Mouse (Mus musculus) intestine, embryonic 14.5 days (tissue): ENCODE results near the gene Fgfr2. TPM values are rescaled to one million over a fixed set of nuclear protein-coding genes. Genes with fewer than 3 reads are reported as not detected.

Source experiments
- ATAC-seq: fragments of 200-750 bp; cut with Nextera tagmentation; replicated peaks from 2 replicates; pipeline ENCODE4 v1.8.0; 2017; ENCODE audit warnings: low read depth, moderate number of reproducible peaks, moderate TSS enrichment, moderate library complexity; ENCODE audit not compliant: low FRiP score, low TSS enrichment
- DNase-seq: peaks from one replicate; pipeline ENCODE4 v3.0.0-alpha.2; 2018; ENCODE audit warnings: low spot score
- H3K27ac ChIP-seq: fragments of 300-500 bp; sonication (generic); 2 replicates; pipeline ENCODE4 v1.5.1; 2014; ENCODE audit warnings: low read depth, mild to moderate bottlenecking, control low read depth
- H3K27me3 ChIP-seq: fragments of 300-500 bp; sonication (generic); replicated peaks from 2 replicates; pipeline ENCODE4 v1.6.1; 2014; ENCODE audit warnings: low read length, control low read depth; ENCODE audit not compliant: control insufficient read depth, insufficient read depth
- H3K36me3 ChIP-seq: fragments of 300-500 bp; sonication (generic); 2 replicates; pipeline ENCODE4 v1.6.1; 2014; ENCODE audit warnings: low read length, control low read depth; ENCODE audit not compliant: control insufficient read depth, insufficient read depth
- H3K4me1 ChIP-seq: fragments of 300-500 bp; sonication (generic); replicated peaks from 2 replicates; pipeline ENCODE4 v1.6.1; 2014; ENCODE audit warnings: low read length, control low read depth, mixed read lengths; ENCODE audit not compliant: control insufficient read depth, insufficient read depth
- H3K4me2 ChIP-seq: fragments of 300-500 bp; sonication (generic); 2 replicates; pipeline ENCODE4 v1.6.1; 2014; ENCODE audit warnings: low read length
- H3K4me3 ChIP-seq: fragments of 300-500 bp; sonication (generic); 2 replicates; pipeline ENCODE4 v1.5.1; 2014; ENCODE audit warnings: low read depth, low read length, control low read depth, mixed read lengths
- H3K9ac ChIP-seq: fragments of 300-500 bp; sonication (generic); 2 replicates; pipeline ENCODE4 v1.6.1; 2014; ENCODE audit warnings: mild to moderate bottlenecking, low read length
- H3K9me3 ChIP-seq: fragments of 300-500 bp; sonication (generic); 2 replicates; pipeline ENCODE4 v1.6.1; 2016; ENCODE audit warnings: low read length, control low read depth; ENCODE audit not compliant: control insufficient read depth
- WGBS: fragments of 180-500 bp; shearing (Covaris S2); extraction: QIAGEN DNeasy Blood & Tissue Kit; methylation state at CpG from one replicate; pipeline ENCODE4 v1.1.7; 2014; 5-methylcytosine and 5-hydroxymethylcytosine counted together
- polyA plus RNA-seq: library from polyadenylated mRNA; unstranded; fragments of >200 nt; fragmentation: Nextera tagmentation; extraction: Ambion mirVana; gene quantifications from 2 replicates; pipeline ENCODE4 v1.2.1, GENCODE M21; 2014

The Fgfr2 gene
- polyA plus RNA-seq, 1 experiment from 2014 or later: 105 TPM

- ATAC-seq (no peak), DNase-seq (no peak)
- Histone ChIP-seq H3K4me1 (no peaks in the 10 kb centered on the region), H3K4me2 (no peak overlapping the region), H3K4me3 (no peak overlapping the region), H3K9ac (no peak overlapping the region), H3K27me3 (no peaks in the 10 kb centered on the region; the same call in 1 of the 2 replicates), H3K36me3 (no peaks in the 10 kb centered on the region), H3K9me3 (no peaks in the 10 kb centered on the region), H3K27ac (no peak overlapping the region)
- 77% methylated on average over 10 of the region's 10 CpGs for WGBS
Measured at GRCm38 (mm10) chr7:132624161-132624560, 499.0 kb downstream of the Fgfr2 start.

- no peak for ATAC-seq
- Histone ChIP-seq H3K36me3 (no peaks in the 10 kb centered on the region), H3K27ac (no peak overlapping the region), H3K4me3 (no peak overlapping the region), H3K4me2 (no peak overlapping the region), H3K9ac (no peak overlapping the region), H3K27me3 (no peaks in the 10 kb centered on the region), H3K4me1 (no peaks in the 10 kb centered on the region), H3K9me3 (no peaks in the 10 kb centered on the region)
- 87% methylated on average over 15 of the region's 15 CpGs for WGBS
- DNase-seq: no peak
Measured at GRCm38 (mm10) chr7:132619975-132620918, 502.9 kb downstream of the Fgfr2 start.

- DNase-seq: no peak
- Histone ChIP-seq H3K4me2 (no peak overlapping the region), H3K36me3 (no peaks in the 10 kb centered on the region), H3K27ac (no peak overlapping the region), H3K27me3 (no peaks in the 10 kb centered on the region), H3K9ac (no peak overlapping the region), H3K9me3 (no peaks in the 10 kb centered on the region), H3K4me3 (no peak overlapping the region), H3K4me1 (no peaks in the 10 kb centered on the region)
- no peak for ATAC-seq
- 90% methylated on average over 8 of the region's 8 CpGs for WGBS
Measured at GRCm38 (mm10) chr7:132619549-132619948, 503.6 kb downstream of the Fgfr2 start.

- no peak overlapping the region for H3K4me3 ChIP-seq
- H3K9ac ChIP-seq: no peak overlapping the region
- no peaks in the 10 kb centered on the region for H3K36me3 ChIP-seq
- no peaks in the 10 kb centered on the region for H3K9me3 ChIP-seq
- DNase-seq (no peak), ATAC-seq (no peak)
- H3K27me3 ChIP-seq: no peaks in the 10 kb centered on the region
- no peaks in the 10 kb centered on the region for H3K4me1 ChIP-seq
- H3K4me2 ChIP-seq: no peak overlapping the region
- 87% methylated on average over 5 of the region's 5 CpGs for WGBS
- H3K27ac ChIP-seq: no peak overlapping the region
Measured at GRCm38 (mm10) chr7:132617021-132617564, 506.1 kb downstream of the Fgfr2 start.

- ATAC-seq: no peak
- H3K36me3 ChIP-seq: no peaks in the 10 kb centered on the region
- H3K4me3 ChIP-seq: no peak overlapping the region
- H3K27ac ChIP-seq: no peak overlapping the region
- H3K27me3 ChIP-seq: no peaks in the 10 kb centered on the region
- no peaks in the 10 kb centered on the region for H3K4me1 ChIP-seq
- H3K4me2 ChIP-seq: no peak overlapping the region
- no peak overlapping the region for H3K9ac ChIP-seq
- no peak for DNase-seq
- WGBS: 46% methylated on average over 6 of the region's 6 CpGs
- H3K9me3 ChIP-seq: no peaks in the 10 kb centered on the region
Measured at GRCm38 (mm10) chr7:132616391-132616790, 506.8 kb downstream of the Fgfr2 start.

GRCm38 (mm10) chr7:132615346-132615745 is 507.8 kb downstream of the Fgfr2 start:
- no peaks in the 10 kb centered on the region for H3K27me3 ChIP-seq
- H3K4me3 ChIP-seq: no peak overlapping the region
- no peak overlapping the region for H3K9ac ChIP-seq
- DNase-seq (no peak), ATAC-seq (no peak)
- no peaks in the 10 kb centered on the region for H3K4me1 ChIP-seq
- H3K4me2 ChIP-seq: no peak overlapping the region
- no peak overlapping the region for H3K27ac ChIP-seq
- no peaks in the 10 kb centered on the region for H3K36me3 ChIP-seq
- no peaks in the 10 kb centered on the region for H3K9me3 ChIP-seq
- 26% methylated on average over 3 of the region's 3 CpGs for WGBS

- Histone ChIP-seq H3K36me3 (no peaks in the 10 kb centered on the region), H3K27me3 (0 out of 2 replicates have a peak, but pooled peaks cover 4% of the 10 kb centered on the region), H3K4me3 (no peak overlapping the region), H3K4me2 (0 out of 2 replicates have a peak overlapping the region, but pooled peaks have one; percentile 49), H3K9ac (no peak overlapping the region), H3K27ac (no peak overlapping the region), H3K9me3 (no peaks in the 10 kb centered on the region), H3K4me1 (no peaks in the 10 kb centered on the region)
- ATAC-seq (no peak), DNase-seq (no peak)
- 91% methylated on average over 8 of the region's 8 CpGs for WGBS
Measured at GRCm38 (mm10) chr7:132611530-132611929, 511.6 kb downstream of the Fgfr2 start.

GRCm38 (mm10) chr7:132610468-132611318 is 512.5 kb downstream of the Fgfr2 start, which contains the start of gene Lhpp:
Gene Lhpp, plus strand, starts transcription at chr7:132610638.
- Histone ChIP-seq H3K9me3 (no peaks in the 10 kb centered on the region), H3K27ac (no peak within 1 kb of the TSS), H3K4me3 (peak within 1 kb of the TSS; percentile 46), H3K4me1 (no peaks in the 10 kb centered on the region), H3K9ac (peak within 1 kb of the TSS; percentile 17; the same call in 1 of the 2 replicates), H3K4me2 (peak within 1 kb of the TSS; percentile 49), H3K36me3 (no peaks in the 10 kb centered on the region), H3K27me3 (0 out of 2 replicates have a peak, but pooled peaks cover 4% of the 10 kb centered on the region)
- ATAC-seq (peak; percentile 92), DNase-seq (peak; percentile 94)
- whole genome bisulfite sequencing: 7% methylated on average over 44 of the region's 44 CpGs
